Mouse (Mus musculus) E14TG2a.4 (cell line): ENCODE measurements around the gene Atox1.

Experiments used
- H3K27me3 ChIP-seq: 2 replicates; pipeline ENCODE4 v1.6.1; 2014; ENCODE audit warnings: low read length, control low read depth; ENCODE audit not compliant: insufficient read depth
- H3K36me3 ChIP-seq: 2 replicates; pipeline ENCODE4 v1.6.1; 2014; ENCODE audit warnings: low read length, control low read depth; ENCODE audit not compliant: insufficient read depth
- H3K4me1 ChIP-seq: replicated peaks from 2 replicates; pipeline ENCODE4 v1.6.1; 2014; ENCODE audit warnings: low read depth, low read length, control low read depth
- H3K4me3 ChIP-seq: replicated peaks from 2 replicates; pipeline ENCODE4 v1.5.1; 2014; ENCODE audit warnings: mild to moderate bottlenecking, low read length
- H3K9me3 ChIP-seq: 2 replicates; pipeline ENCODE4 v1.6.1; 2014; ENCODE audit warnings: low read length, control low read depth
- CTCF ChIP-seq: conservative IDR thresholded peaks from 2 replicates; pipeline ENCODE4 v1.5.1; 2014; ENCODE audit warnings: low read length
- NANOG ChIP-seq: IDR thresholded peaks from 2 replicates; pipeline ENCODE4 v1.6.1; 2014; ENCODE audit warnings: borderline replicate concordance, low read length, mixed read lengths
- POU5F1 ChIP-seq: IDR thresholded peaks from 2 replicates; pipeline ENCODE4 v1.6.1; 2014; ENCODE audit warnings: low read length, borderline replicate concordance

The Atox1 gene

GRCm38 (mm10) chr11:55470761-55471160 is 9.7 kb upstream of the Atox1 start:
- H3K4me3 ChIP-seq = peak overlapping the region; percentile 99
- peaks cover 49% of the 10 kb centered on the region for H3K36me3 ChIP-seq
- H3K9me3 ChIP-seq = no peaks in the 10 kb centered on the region
- H3K27me3 ChIP-seq = no peaks in the 10 kb centered on the region
- no peak for TF ChIP-seq POU5F1
- TF ChIP-seq NANOG = no peak
- TF ChIP-seq CTCF = no peak
- H3K4me1 ChIP-seq = peaks cover 66% of the 10 kb centered on the region

GRCm38 (mm10) chr11:55469923-55470691 is 9.1 kb upstream of the Atox1 start:
- peaks cover 65% of the 10 kb centered on the region for H3K4me1 ChIP-seq
- peaks cover 45% of the 10 kb centered on the region for H3K36me3 ChIP-seq
- no peaks in the 10 kb centered on the region for H3K9me3 ChIP-seq
- H3K27me3 ChIP-seq = no peaks in the 10 kb centered on the region
- TF ChIP-seq CTCF = no peak
- no peak for TF ChIP-seq POU5F1
- TF ChIP-seq NANOG = no peak
- peak overlapping the region; percentile 99 for H3K4me3 ChIP-seq

GRCm38 (mm10) chr11:55469048-55469843 is 8.2 kb upstream of the Atox1 start, which contains the start of gene G3bp1:
Gene G3bp1 (plus strand): TSS chr11:55469685.
- H3K27me3 ChIP-seq = no peaks in the 10 kb centered on the region
- peak within 1 kb of the TSS; percentile 99 for H3K4me3 ChIP-seq
- no peaks in the 10 kb centered on the region for H3K9me3 ChIP-seq
- peaks cover 64% of the 10 kb centered on the region for H3K4me1 ChIP-seq
- peaks cover 37% of the 10 kb centered on the region for H3K36me3 ChIP-seq
- TF ChIP-seq POU5F1 = no peak
- peak; percentile 19; the same call in 1 of the 2 replicates for TF ChIP-seq CTCF

- H3K27me3 ChIP-seq = no peaks in the 10 kb centered on the region
- H3K36me3 ChIP-seq = peaks cover 31% of the 10 kb centered on the region
- TF ChIP-seq NANOG = no peak
- no peak for TF ChIP-seq CTCF
- TF ChIP-seq POU5F1 = no peak
- H3K4me3 ChIP-seq = peak overlapping the region; percentile 83
- peaks cover 58% of the 10 kb centered on the region for H3K4me1 ChIP-seq
- H3K9me3 ChIP-seq = no peaks in the 10 kb centered on the region
These were observed 7.6 kb upstream of the Atox1 start for GRCm38 (mm10) chr11:55468611-55469047.

- H3K9me3 ChIP-seq = no peaks in the 10 kb centered on the region
- no peaks in the 10 kb centered on the region for H3K27me3 ChIP-seq
- H3K36me3 ChIP-seq = peaks cover 24% of the 10 kb centered on the region
- no peak for TF ChIP-seq POU5F1
- no peak for TF ChIP-seq CTCF
- TF ChIP-seq NANOG = no peak
- peak overlapping the region; percentile 83 for H3K4me3 ChIP-seq
- peaks cover 52% of the 10 kb centered on the region for H3K4me1 ChIP-seq
These were observed 7.0 kb upstream of the Atox1 start for GRCm38 (mm10) chr11:55468012-55468411.

- Histone ChIP-seq H3K4me3 (no peak overlapping the region), H3K36me3 (no peaks in the 10 kb centered on the region), H3K27me3 (no peaks in the 10 kb centered on the region), H3K9me3 (no peaks in the 10 kb centered on the region), H3K4me1 (peaks cover 45% of the 10 kb centered on the region)
- TF ChIP-seq CTCF (no peak), NANOG (no peak), POU5F1 (no peak)
These were observed 4.1 kb upstream of the Atox1 start for GRCm38 (mm10) chr11:55465177-55465576.

- Histone ChIP-seq H3K4me1 (peaks cover 49% of the 10 kb centered on the region), H3K9me3 (no peaks in the 10 kb centered on the region), H3K36me3 (peaks cover 3% of the 10 kb centered on the region), H3K4me3 (0 out of 2 replicates have a peak overlapping the region, but pooled peaks have one; percentile 5), H3K27me3 (no peaks in the 10 kb centered on the region)
- TF ChIP-seq NANOG = no peak
- no peak for TF ChIP-seq CTCF
- TF ChIP-seq POU5F1 = no peak
These were observed 3.7 kb upstream of the Atox1 start for GRCm38 (mm10) chr11:55464707-55465106.

- Histone ChIP-seq H3K36me3 (peaks cover 27% of the 10 kb centered on the region), H3K4me1 (peaks cover 59% of the 10 kb centered on the region), H3K9me3 (no peaks in the 10 kb centered on the region), H3K27me3 (no peaks in the 10 kb centered on the region), H3K4me3 (peak overlapping the region; percentile 99; the same call in 1 of the 2 replicates)
- TF ChIP-seq NANOG (no peak), POU5F1 (no peak), CTCF (no peak)
These were observed 1.1 kb upstream of the Atox1 start for GRCm38 (mm10) chr11:55462149-55462548.
